Mouse (Mus musculus) hindbrain, embryonic 15.5 days (tissue): ENCODE data around the gene Stxbp1. TPM values are rescaled to one million over a fixed set of nuclear protein-coding genes. Genes with fewer than 3 reads are reported as not detected.

Source experiments
- ATAC-seq: fragments of 200-750 bp; cut with Nextera tagmentation; 2 replicates; pipeline ENCODE4 v1.8.0; 2017; ENCODE audit warnings: low read depth, moderate number of reproducible peaks, moderate TSS enrichment; ENCODE audit not compliant: low FRiP score
- H3K27ac ChIP-seq: fragments of 300-500 bp; sonication (generic); replicated peaks from 2 replicates; pipeline ENCODE4 v1.5.1; 2015; ENCODE audit warnings: mild to moderate bottlenecking, inconsistent platforms
- H3K27me3 ChIP-seq: fragments of 300-500 bp; sonication (generic); 2 replicates; pipeline ENCODE4 v1.6.1; 2015; ENCODE audit warnings: control low read depth, inconsistent platforms
- H3K36me3 ChIP-seq: fragments of 300-500 bp; sonication (generic); 2 replicates; pipeline ENCODE4 v1.6.1; 2015; ENCODE audit warnings: control low read depth, inconsistent platforms
- H3K4me1 ChIP-seq: fragments of 300-500 bp; sonication (generic); replicated peaks from 2 replicates; pipeline ENCODE4 v1.6.1; 2015; ENCODE audit warnings: control low read depth, inconsistent platforms
- H3K4me2 ChIP-seq: fragments of 300-500 bp; sonication (generic); 2 replicates; pipeline ENCODE4 v1.6.1; 2015; ENCODE audit warnings: moderate library complexity, mild to moderate bottlenecking, inconsistent platforms
- H3K4me3 ChIP-seq: fragments of 300-500 bp; sonication (generic); 2 replicates; pipeline ENCODE4 v1.5.1; 2015; ENCODE audit warnings: mild to moderate bottlenecking, inconsistent platforms
- H3K9ac ChIP-seq: fragments of 300-500 bp; sonication (generic); 2 replicates; pipeline ENCODE4 v1.6.1; 2015; ENCODE audit warnings: inconsistent platforms
- H3K9me3 ChIP-seq: fragments of 300-500 bp; sonication (generic); 2 replicates; pipeline ENCODE4 v1.6.1; 2016; ENCODE audit warnings: control low read depth, inconsistent platforms
- WGBS: fragments of 180-500 bp; shearing (Covaris S2); methylation state at CpG from one replicate; pipeline ENCODE4 v1.1.7; 2015; 5-methylcytosine and 5-hydroxymethylcytosine counted together
- polyA plus RNA-seq: library from polyadenylated mRNA; unstranded; fragments of >200 nt; fragmentation: Nextera tagmentation; extraction: Ambion mirVana; gene quantifications from 2 replicates; pipeline ENCODE4 v1.2.1, GENCODE M21; 2015

Stxbp1 gene
- polyA plus RNA-seq, 1 experiment from 2014 or later: 323 TPM

- Histone ChIP-seq H3K4me1 (peaks cover 67% of the 10 kb centered on the region), H3K9ac (0 out of 2 replicates have a peak overlapping the region, but pooled peaks have one; percentile 6), H3K27ac (peak overlapping the region; percentile 60), H3K36me3 (no peaks in the 10 kb centered on the region), H3K9me3 (no peaks in the 10 kb centered on the region), H3K27me3 (no peaks in the 10 kb centered on the region), H3K4me2 (0 out of 2 replicates have a peak overlapping the region, but pooled peaks have one; percentile 6), H3K4me3 (no peak overlapping the region)
- no peak for ATAC-seq
- 33% methylated on average over 6 of the region's 6 CpGs for WGBS
These were observed 34.0 kb upstream of the Stxbp1 start for GRCm38 (mm10) chr2:32881054-32881453.

GRCm38 (mm10) chr2:32879593-32879992 is 32.5 kb upstream of the Stxbp1 start:
- Histone ChIP-seq H3K4me2 (peak overlapping the region; percentile 93), H3K4me3 (no peak overlapping the region), H3K27me3 (no peaks in the 10 kb centered on the region), H3K4me1 (peaks cover 73% of the 10 kb centered on the region), H3K36me3 (no peaks in the 10 kb centered on the region), H3K27ac (no peak overlapping the region), H3K9ac (no peak overlapping the region), H3K9me3 (no peaks in the 10 kb centered on the region)
- WGBS: 90% methylated on average over 5 of the region's 5 CpGs
- ATAC-seq: no peak

GRCm38 (mm10) chr2:32878396-32878795 is 31.4 kb upstream of the Stxbp1 start:
- ATAC-seq: no peak
- Histone ChIP-seq H3K9ac (no peak overlapping the region), H3K9me3 (no peaks in the 10 kb centered on the region), H3K4me2 (peak overlapping the region; percentile 93), H3K4me3 (peak overlapping the region; percentile 74), H3K4me1 (peaks cover 79% of the 10 kb centered on the region), H3K27ac (no peak overlapping the region), H3K27me3 (no peaks in the 10 kb centered on the region), H3K36me3 (no peaks in the 10 kb centered on the region)
- 72% methylated on average over 3 of the region's 3 CpGs for WGBS

DNA sequence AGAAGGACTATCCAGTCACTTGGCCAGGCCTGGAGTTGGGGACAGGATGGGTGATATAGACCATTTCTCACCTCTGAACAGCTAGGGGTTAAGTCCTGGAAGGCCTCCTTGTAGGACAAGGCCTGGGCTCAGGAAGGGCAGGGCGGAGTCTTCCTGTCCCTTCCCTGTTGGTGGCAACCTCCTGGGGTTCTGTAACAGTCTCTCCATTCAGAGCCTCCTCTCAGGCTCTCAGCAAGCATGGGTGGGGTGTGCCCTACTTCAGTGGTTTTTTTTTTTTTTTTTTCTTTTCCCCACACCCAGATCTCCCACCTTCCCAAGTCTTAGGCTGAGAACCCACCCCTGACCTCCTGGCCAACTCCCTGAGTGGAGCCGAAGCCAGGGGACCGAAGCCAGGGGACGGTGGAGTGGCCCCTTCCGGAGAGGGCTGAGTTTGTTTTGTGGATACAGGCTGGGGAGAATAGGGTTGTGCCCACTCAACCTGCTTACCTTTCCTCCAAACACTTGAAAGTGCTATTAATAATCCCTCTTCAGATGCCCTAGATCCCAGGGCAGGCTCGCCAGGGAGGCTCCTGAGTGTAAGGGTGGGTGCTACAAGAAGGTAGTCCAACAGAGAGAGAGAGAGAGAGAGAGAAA is 30.8 kb upstream of the Stxbp1 start:
- H3K4me3 ChIP-seq: peak overlapping the region; percentile 74
- H3K27me3 ChIP-seq: no peaks in the 10 kb centered on the region
- peak overlapping the region; percentile 95 for H3K9ac ChIP-seq
- H3K36me3 ChIP-seq: no peaks in the 10 kb centered on the region
- ATAC-seq: no peak
- no peaks in the 10 kb centered on the region for H3K9me3 ChIP-seq
- peak overlapping the region; percentile 93 for H3K4me2 ChIP-seq
- WGBS: 55% methylated on average over 6 of the region's 6 CpGs
- H3K27ac ChIP-seq: peak overlapping the region; percentile 94; the same call in 1 of the 2 replicates
- H3K4me1 ChIP-seq: peaks cover 79% of the 10 kb centered on the region

DNA sequence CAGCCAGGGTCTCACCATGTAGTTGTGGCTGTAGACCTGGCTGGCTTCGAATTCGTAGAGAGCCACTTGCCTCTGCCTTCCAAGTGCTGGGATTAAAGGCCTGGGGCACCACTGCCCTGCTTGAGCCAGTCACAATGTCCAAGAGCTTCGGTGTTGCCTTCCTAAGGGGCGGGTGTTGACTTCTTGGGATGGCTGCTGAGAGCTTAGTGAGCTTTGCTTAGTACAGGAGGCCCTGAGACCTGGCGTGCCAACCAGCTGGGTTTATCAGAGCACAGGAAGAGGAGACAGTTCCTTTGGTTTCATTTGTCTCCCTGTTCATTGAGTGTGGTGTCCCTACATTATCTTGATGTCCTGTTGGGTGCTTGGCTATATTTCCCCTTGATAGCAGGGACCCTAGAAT is 30.3 kb upstream of the Stxbp1 start:
- H3K4me1 ChIP-seq: peaks cover 75% of the 10 kb centered on the region
- 34% methylated on average over 5 of the region's 5 CpGs for WGBS
- no peaks in the 10 kb centered on the region for H3K9me3 ChIP-seq
- H3K27me3 ChIP-seq: no peaks in the 10 kb centered on the region
- no peak for ATAC-seq
- H3K4me2 ChIP-seq: peak overlapping the region; percentile 93
- no peaks in the 10 kb centered on the region for H3K36me3 ChIP-seq
- peak overlapping the region; percentile 74 for H3K4me3 ChIP-seq
- peak overlapping the region; percentile 94 for H3K27ac ChIP-seq
- peak overlapping the region; percentile 95 for H3K9ac ChIP-seq

GRCm38 (mm10) chr2:32876490-32877302 is 29.7 kb upstream of the Stxbp1 start:
- Histone ChIP-seq H3K9ac (peak overlapping the region; percentile 95), H3K27ac (peak overlapping the region; percentile 94), H3K4me2 (peak overlapping the region; percentile 93), H3K4me1 (peaks cover 69% of the 10 kb centered on the region), H3K9me3 (no peaks in the 10 kb centered on the region), H3K36me3 (no peaks in the 10 kb centered on the region), H3K27me3 (no peaks in the 10 kb centered on the region), H3K4me3 (peak overlapping the region; percentile 74)
- ATAC-seq: peak; percentile 14
- WGBS: 3% methylated on average over 20 of the region's 20 CpGs

- H3K27ac ChIP-seq: peak within 1 kb of the TSS; percentile 94
- H3K36me3 ChIP-seq: no peaks in the 10 kb centered on the region
- no peaks in the 10 kb centered on the region for H3K27me3 ChIP-seq
- H3K4me2 ChIP-seq: peak within 1 kb of the TSS; percentile 93
- peak within 1 kb of the TSS; percentile 74 for H3K4me3 ChIP-seq
- under 1% methylated on average over 61 of the region's 68 CpGs for WGBS
- H3K9me3 ChIP-seq: no peaks in the 10 kb centered on the region
- ATAC-seq: peak; percentile 90
- H3K4me1 ChIP-seq: peaks cover 61% of the 10 kb centered on the region
- peak within 1 kb of the TSS; percentile 95 for H3K9ac ChIP-seq
These were observed 28.8 kb upstream of the Stxbp1 start, which contains the start of gene Fam129b for GRCm38 (mm10) chr2:32875675-32876489. Fam129b (plus strand) TSS chr2:32876114.

- WGBS: 8% methylated on average over 15 of the region's 15 CpGs
These were observed 28.1 kb upstream of the Stxbp1 start for GRCm38 (mm10) chr2:32874951-32875674.

DNA sequence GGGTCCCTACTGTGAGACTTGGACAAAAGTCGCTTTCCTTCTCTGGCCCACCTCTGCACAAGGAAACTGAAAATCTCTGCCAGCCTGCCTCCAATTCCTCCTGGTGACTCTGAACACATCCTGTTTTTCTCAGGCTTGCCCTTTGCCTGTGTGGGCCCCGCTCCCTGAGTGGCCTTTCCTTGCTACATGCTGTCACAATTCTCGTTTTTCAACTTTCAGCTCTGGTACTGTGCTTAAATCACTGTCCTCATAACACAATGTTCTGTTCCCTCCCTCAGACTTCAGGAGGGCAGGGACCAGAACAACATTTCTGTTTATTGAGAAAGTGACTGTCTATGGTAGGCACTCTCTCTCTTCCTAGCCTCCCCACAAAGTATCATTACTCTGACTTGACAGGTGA is 27.0 kb upstream of the Stxbp1 start:
- H3K4me2 ChIP-seq: peak overlapping the region; percentile 93
- peaks cover 43% of the 10 kb centered on the region for H3K4me1 ChIP-seq
- no peak overlapping the region for H3K4me3 ChIP-seq
- H3K27me3 ChIP-seq: no peaks in the 10 kb centered on the region
- 74% methylated on average over 3 of the region's 3 CpGs for WGBS
- no peak overlapping the region for H3K9ac ChIP-seq
- H3K27ac ChIP-seq: peak overlapping the region; percentile 94
- H3K9me3 ChIP-seq: no peaks in the 10 kb centered on the region
- H3K36me3 ChIP-seq: no peaks in the 10 kb centered on the region
- ATAC-seq: no peak

More at GRCm38 (mm10) chr2:32874951-32875674, 28.1 kb upstream of the Stxbp1 start:
- ATAC-seq: peak; percentile 36
- Histone ChIP-seq H3K4me1 (peaks cover 53% of the 10 kb centered on the region), H3K9me3 (no peaks in the 10 kb centered on the region), H3K27ac (peak overlapping the region; percentile 94), H3K36me3 (no peaks in the 10 kb centered on the region), H3K9ac (peak overlapping the region; percentile 95), H3K4me3 (peak overlapping the region; percentile 74), H3K4me2 (peak overlapping the region; percentile 93), H3K27me3 (no peaks in the 10 kb centered on the region)

DNA sequence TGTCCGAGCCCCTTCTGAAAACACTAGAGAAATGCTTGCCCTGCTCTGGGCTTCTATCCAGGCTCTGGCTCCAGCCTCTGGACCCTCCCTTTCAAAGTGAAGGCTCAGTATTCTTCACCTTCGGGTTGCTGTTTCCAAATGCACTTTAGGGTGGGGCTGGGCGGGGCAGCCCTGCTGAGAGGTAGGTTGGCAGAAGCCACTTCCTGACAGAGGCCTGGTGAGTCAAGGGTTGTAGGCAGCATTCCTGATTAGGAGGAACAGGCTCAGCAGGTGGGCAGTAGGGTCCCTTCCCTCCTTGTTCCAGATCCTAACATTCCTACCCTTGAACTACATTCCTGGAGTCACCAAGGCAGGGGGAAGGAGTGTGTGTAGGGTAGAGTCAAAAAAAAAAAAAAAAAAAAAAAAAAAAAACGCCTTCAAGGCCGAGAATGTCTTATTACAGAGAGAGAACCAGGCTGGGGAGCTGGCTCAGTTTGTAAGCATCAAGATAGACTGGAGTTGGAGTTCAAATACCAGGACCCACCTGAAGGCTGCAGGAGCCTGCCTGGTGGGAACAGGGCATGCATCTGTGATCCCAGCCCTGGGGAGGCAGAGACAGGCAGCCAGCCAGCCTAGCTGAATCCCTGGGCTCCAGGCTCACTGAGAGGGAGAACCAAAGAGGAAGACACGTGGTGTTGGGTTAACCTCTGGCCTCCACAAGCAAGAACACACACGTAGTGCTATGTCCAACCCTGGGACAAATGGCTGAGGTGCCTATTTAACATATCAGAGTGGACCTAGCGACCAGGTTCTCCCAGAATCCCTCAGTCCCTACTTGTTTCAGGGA is 23.4 kb upstream of the Stxbp1 start:
- H3K4me3 ChIP-seq: no peak overlapping the region

More for the DNA sequence above, 23.4 kb upstream of the Stxbp1 start:
- Histone ChIP-seq H3K9me3 (no peaks in the 10 kb centered on the region), H3K4me2 (no peak overlapping the region), H3K36me3 (no peaks in the 10 kb centered on the region), H3K27me3 (no peaks in the 10 kb centered on the region), H3K4me1 (peaks cover 17% of the 10 kb centered on the region), H3K27ac (no peak overlapping the region), H3K9ac (no peak overlapping the region)
- 53% methylated on average over 8 of the region's 8 CpGs for WGBS
- ATAC-seq: no peak
